Mouse (Mus musculus) lung, adult 2 months (tissue): ENCODE results near the gene Impg1. TPM values are rescaled to one million over a fixed set of nuclear protein-coding genes. Genes with fewer than 3 reads are reported as not detected.
A peak's percentile ranks its signal among the peaks of the same experiment; 100 is the strongest.

ENCODE experiments used
- DNase-seq: peaks from one replicate; pipeline ENCODE4 v3.0.0; 2022
- H3K4me1 ChIP-seq: fragments of 200-500 bp; 2 replicates; pipeline ENCODE4 v1.6.1; 2011; ENCODE audit warnings: low read length; ENCODE audit not compliant: control insufficient read depth, insufficient read depth
- H3K4me3 ChIP-seq: fragments of 200-500 bp; replicated peaks from 2 replicates; pipeline ENCODE3; 2011; ENCODE audit warnings: low read depth, mild to moderate bottlenecking, control low read depth, low read length; ENCODE audit errors: extremely low read depth
- CTCF ChIP-seq: fragments of 200-500 bp; IDR thresholded peaks from 2 replicates; pipeline ENCODE4 v1.5.1; 2011; ENCODE audit warnings: mild to moderate bottlenecking, low read length, control low read depth; ENCODE audit not compliant: insufficient read depth
- POLR2A ChIP-seq: fragments of 200-500 bp; IDR thresholded peaks from 2 replicates; pipeline ENCODE4 v1.6.1; 2011; ENCODE audit warnings: low read depth, mild to moderate bottlenecking, control low read depth, low read length, borderline replicate concordance; ENCODE audit errors: extremely low read depth
- WGBS: fragments of 180-500 bp; shearing (Covaris S2); methylation state at CpG from one replicate; pipeline ENCODE4 v1.1.7; 2018; 5-methylcytosine and 5-hydroxymethylcytosine counted together
- polyA plus RNA-seq: library from polyadenylated mRNA; depleted of rRNA; stranded (reverse); fragments of >200 nt; gene quantifications from 2 replicates; pipeline ENCODE4 v1.2.3, GENCODE M21; 2012

The Impg1 gene
- polyA plus RNA-seq, 1 experiment, result not detected

- no peak for DNase-seq
- Histone ChIP-seq H3K4me1 (no peaks in the 10 kb centered on the region), H3K4me3 (no peak overlapping the region)
- TF ChIP-seq POLR2A (no peak), CTCF (no peak)
- WGBS, result 25% methylated on average over 5 of the region's 5 CpGs
These were observed 78.8 kb downstream of the Impg1 start for GRCm38 (mm10) chr9:80386492-80386891.

- peak; percentile 16 for DNase-seq
- TF ChIP-seq CTCF (peak; percentile 83), POLR2A (no peak)
- 46% methylated on average over 7 of the region's 7 CpGs for WGBS
- Histone ChIP-seq H3K4me3 (no peak overlapping the region), H3K4me1 (no peaks in the 10 kb centered on the region)
These were observed 79.3 kb downstream of the Impg1 start for GRCm38 (mm10) chr9:80386000-80386399.

GRCm38 (mm10) chr9:80382711-80383110 lies 82.6 kb downstream of the Impg1 start:
- Histone ChIP-seq H3K4me3 (no peak overlapping the region), H3K4me1 (no peaks in the 10 kb centered on the region)
- WGBS, result 70% methylated on average over 4 of the region's 4 CpGs
- TF ChIP-seq CTCF, result no peak
- no peak for TF ChIP-seq POLR2A
- no peak for DNase-seq

DNA sequence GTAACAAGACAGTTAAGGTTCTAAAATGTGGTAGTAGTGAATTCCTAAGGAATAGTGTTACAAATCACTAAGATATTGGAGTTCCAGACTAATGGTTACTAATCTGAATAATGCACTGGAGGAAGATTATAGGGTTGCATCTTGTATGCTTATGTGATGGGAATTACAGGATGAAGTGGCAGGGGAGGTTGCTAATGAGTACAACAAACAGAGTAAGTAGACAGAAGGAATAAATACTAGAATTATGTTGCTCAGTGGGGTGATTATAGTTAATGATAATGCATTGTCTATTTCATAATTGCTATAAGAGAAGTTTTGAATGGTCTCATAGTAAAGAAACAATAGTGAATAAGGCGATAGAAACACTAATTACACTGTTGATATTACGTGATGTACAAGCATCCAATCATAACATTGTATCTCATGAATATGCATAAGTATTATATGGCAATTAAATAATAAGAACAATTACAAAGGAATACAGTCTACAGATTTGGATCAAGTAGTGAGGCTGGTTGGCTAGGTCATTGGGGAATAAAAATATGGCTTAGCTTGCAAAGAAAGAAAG lies 85.1 kb downstream of the Impg1 start:
- no peak for TF ChIP-seq POLR2A
- no peak for TF ChIP-seq CTCF
- no peak for DNase-seq
- Histone ChIP-seq H3K4me1 (no peaks in the 10 kb centered on the region), H3K4me3 (no peak overlapping the region)
- 88% methylated on average over 2 of the region's 2 CpGs for WGBS

- H3K4me1 ChIP-seq, result no peaks in the 10 kb centered on the region
- no peak overlapping the region for H3K4me3 ChIP-seq
- no peak for DNase-seq
- WGBS, result 92% methylated on average over 1 of the region's 1 CpGs
- TF ChIP-seq POLR2A (no peak), CTCF (no peak)
These were observed 91.2 kb downstream of the Impg1 start for GRCm38 (mm10) chr9:80374100-80374499.

- Histone ChIP-seq H3K4me1 (no peaks in the 10 kb centered on the region), H3K4me3 (no peak overlapping the region)
- DNase-seq, result no peak
- TF ChIP-seq CTCF, result no peak
- no peak for TF ChIP-seq POLR2A
- WGBS, result 68% methylated on average over 5 of the region's 5 CpGs
These were observed 92.0 kb downstream of the Impg1 start for GRCm38 (mm10) chr9:80373304-80373739.

DNA sequence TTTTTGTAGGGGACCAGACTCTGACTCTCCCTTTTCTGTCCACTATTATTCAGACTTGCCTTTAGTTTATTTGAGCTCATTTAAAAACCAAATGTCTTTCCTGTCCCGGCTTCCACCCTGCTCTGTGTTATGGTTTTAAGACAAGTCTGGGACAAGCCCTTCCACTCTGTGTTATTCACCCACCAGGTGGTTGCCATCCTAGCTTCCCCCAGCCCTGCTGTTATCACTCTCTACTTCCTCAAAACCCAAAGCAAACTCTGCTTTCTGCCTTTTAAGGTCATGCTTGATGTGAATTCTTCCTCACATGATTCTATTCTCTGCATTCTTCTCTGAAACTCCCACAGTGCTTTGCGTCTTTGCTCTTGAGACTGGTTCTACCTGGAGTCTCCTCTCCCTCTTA lies 96.6 kb downstream of the Impg1 start:
- no peaks in the 10 kb centered on the region for H3K4me1 ChIP-seq
- WGBS, result 48% methylated on average over 2 of the region's 2 CpGs
- TF ChIP-seq POLR2A (no peak), CTCF (no peak)
- no peak for DNase-seq
- H3K4me3 ChIP-seq, result no peak overlapping the region

DNA sequence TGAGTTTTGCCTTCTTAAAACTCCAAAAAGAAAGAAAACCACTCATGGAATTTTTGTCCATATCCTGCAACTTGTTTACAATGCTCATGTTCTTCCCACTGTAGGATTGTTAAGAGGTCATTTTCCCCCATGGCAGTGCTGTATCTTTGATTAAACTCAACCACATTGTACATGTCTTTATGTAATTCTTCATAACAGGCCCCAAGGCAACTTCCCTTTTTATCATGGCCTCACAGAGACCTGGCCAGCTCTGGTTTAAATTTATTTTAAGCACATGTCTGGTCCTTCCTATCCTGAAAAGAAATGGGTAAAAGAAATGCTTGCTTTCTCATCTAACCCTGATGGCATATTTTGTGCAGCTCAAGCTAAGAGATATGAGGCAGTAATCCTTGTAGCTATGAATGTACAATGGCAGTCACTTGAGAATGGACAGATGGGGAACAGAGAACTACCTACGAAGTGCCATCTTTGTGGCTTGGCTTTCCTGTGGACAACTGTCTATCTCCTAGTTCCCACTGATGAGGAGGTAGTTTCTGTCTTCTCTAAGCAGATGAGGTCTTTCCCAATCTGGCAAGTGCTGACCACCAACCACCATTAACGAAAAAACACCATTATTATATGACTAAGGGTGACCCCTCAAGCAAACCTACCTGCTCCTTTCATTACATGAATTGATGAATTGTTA lies 97.6 kb downstream of the Impg1 start:
- DNase-seq, result no peak
- H3K4me1 ChIP-seq, result no peaks in the 10 kb centered on the region
- no peak overlapping the region for H3K4me3 ChIP-seq
- WGBS, result 76% methylated on average over 2 of the region's 2 CpGs
- TF ChIP-seq CTCF (no peak), POLR2A (no peak)

- DNase-seq, result no peak
- H3K4me3 ChIP-seq, result no peak overlapping the region
- no peak for TF ChIP-seq POLR2A
- TF ChIP-seq CTCF, result no peak
- H3K4me1 ChIP-seq, result no peaks in the 10 kb centered on the region
These were observed 105.2 kb downstream of the Impg1 start for GRCm38 (mm10) chr9:80360063-80360462.
